Mouse (Mus musculus) bone marrow, adult 2 months (tissue): ENCODE results near the gene Tm6sf2. TPM values are rescaled to one million over a fixed set of nuclear protein-coding genes. Genes with fewer than 3 reads are reported as not detected.

ENCODE experiments used
- H3K27ac ChIP-seq: fragments of 200-500 bp; 2 replicates; pipeline ENCODE4 v1.5.1; 2012; ENCODE audit warnings: low read depth, mild to moderate bottlenecking, control low read depth, inconsistent platforms, low read length; ENCODE audit not compliant: control insufficient read depth, poor library complexity, insufficient read depth
- H3K4me1 ChIP-seq: fragments of 200-500 bp; 2 replicates; pipeline ENCODE4 v1.6.1; 2011; ENCODE audit warnings: low read length; ENCODE audit not compliant: control insufficient read depth, insufficient read depth
- H3K4me3 ChIP-seq: fragments of 200-500 bp; replicated peaks from 2 replicates; pipeline ENCODE3; 2011; ENCODE audit warnings: mild to moderate bottlenecking, low read depth, low read length, control low read depth; ENCODE audit not compliant: control insufficient read depth
- CTCF ChIP-seq: fragments of 200-500 bp; IDR thresholded peaks from 2 replicates; pipeline ENCODE4 v1.5.1; 2011; ENCODE audit warnings: low read length, control low read depth; ENCODE audit not compliant: control insufficient read depth, insufficient read depth
- POLR2A ChIP-seq: fragments of 200-500 bp; IDR thresholded peaks from 2 replicates; pipeline ENCODE4 v1.6.1; 2011; ENCODE audit warnings: low read depth, mild to moderate bottlenecking, control low read depth, low read length, borderline replicate concordance; ENCODE audit not compliant: control insufficient read depth
- WGBS: fragments of 180-500 bp; shearing (Covaris S2); methylation state at CpG from one replicate; pipeline ENCODE4 v1.1.7; 2018; 5-methylcytosine and 5-hydroxymethylcytosine counted together
- polyA plus RNA-seq: library from polyadenylated mRNA; stranded (reverse); fragments of >200 nt; gene quantifications from 2 replicates; pipeline ENCODE4 v1.2.4, GENCODE M21; 2011; ENCODE audit warnings: low replicate concordance; ENCODE audit not compliant: missing spikeins, insufficient read depth, insufficient read length

Tm6sf2 gene
- polyA plus RNA-seq, 1 experiment = 1.6 TPM

- no peak for TF ChIP-seq CTCF
- TF ChIP-seq POLR2A = 0 out of 2 replicates have a peak, but pooled peaks have one; percentile 9
- Histone ChIP-seq H3K27ac (no peak overlapping the region), H3K4me1 (no peaks in the 10 kb centered on the region), H3K4me3 (no peak overlapping the region)
- WGBS = 3% methylated on average over 71 of the region's 71 CpGs
Observed at GRCm38 (mm10) chr8:70084191-70085065, 11.7 kb downstream of the Tm6sf2 start.

DNA sequence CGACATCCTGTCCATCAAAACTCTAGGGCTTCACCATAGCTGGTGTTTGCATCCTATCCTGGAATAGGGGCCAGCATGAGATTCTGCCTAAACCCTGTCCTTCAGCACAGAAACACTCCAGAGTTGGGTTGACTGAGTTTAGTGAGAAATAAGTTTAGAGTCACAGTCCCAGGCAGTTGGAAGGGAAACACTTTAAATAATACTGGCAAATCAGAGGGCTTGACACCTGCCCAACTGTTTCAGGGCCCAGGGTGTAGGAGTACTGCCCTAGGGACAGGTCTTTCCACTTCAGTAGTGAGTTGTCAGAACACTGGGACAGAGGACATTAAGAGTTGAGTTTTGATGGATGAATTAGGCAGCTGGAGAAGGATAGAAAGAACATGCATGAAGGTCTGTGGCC lies 13.4 kb downstream of the Tm6sf2 start:
- Histone ChIP-seq H3K27ac (no peak overlapping the region), H3K4me1 (no peaks in the 10 kb centered on the region), H3K4me3 (no peak overlapping the region)
- 27% methylated on average over 1 of the region's 1 CpGs for WGBS
- TF ChIP-seq CTCF (no peak), POLR2A (no peak)

- 8% methylated on average over 7 of the region's 7 CpGs for WGBS
- TF ChIP-seq POLR2A (no peak), CTCF (no peak)
Observed at GRCm38 (mm10) chr8:70087237-70087636, 14.5 kb downstream of the Tm6sf2 start.

DNA sequence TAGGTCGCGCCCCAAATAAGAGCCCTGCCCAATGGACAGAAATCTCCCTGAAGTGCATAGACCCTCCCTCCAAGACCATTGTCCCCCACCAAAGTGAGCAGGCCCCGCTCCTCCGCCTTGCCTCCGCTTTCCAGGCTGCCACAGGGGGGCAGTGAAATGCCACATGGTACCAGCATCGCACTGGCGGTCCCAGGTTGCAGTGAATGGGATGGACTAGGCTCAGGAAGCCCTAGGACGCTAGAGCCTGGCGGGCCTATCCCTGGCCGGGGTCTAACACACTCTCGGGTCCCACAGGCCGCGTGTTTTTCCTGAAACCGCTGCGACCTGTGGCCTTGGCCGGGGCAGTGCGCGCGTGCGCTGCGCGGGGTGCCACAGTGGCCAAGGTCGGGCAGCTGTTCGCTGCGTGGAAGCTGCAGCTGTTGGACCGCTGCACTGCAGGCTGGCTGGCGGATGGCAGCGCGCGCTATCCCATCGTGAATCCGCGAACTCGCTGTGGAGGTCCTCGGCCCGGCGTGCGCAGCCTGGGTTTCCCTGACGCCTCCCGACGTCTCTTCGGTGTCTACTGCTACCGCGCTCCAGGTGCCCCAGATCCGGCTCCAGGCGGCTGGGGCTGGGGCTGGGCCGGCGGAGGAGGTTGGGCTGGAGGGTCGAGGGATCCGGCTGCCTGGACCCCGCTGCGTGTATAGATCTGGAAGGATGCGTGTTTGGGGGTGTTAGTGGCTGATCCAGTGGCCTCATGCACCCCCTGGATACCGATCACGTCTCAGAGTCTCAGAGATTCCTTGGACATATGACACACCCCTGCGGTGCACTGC lies 15.3 kb downstream of the Tm6sf2 start:
- 7% methylated on average over 56 of the region's 56 CpGs for WGBS
- TF ChIP-seq CTCF (peak; percentile 49), POLR2A (no peak)
- Histone ChIP-seq H3K27ac (no peak overlapping the region), H3K4me1 (no peaks in the 10 kb centered on the region), H3K4me3 (no peak overlapping the region)

More at GRCm38 (mm10) chr8:70087237-70087636, 14.5 kb downstream of the Tm6sf2 start:
- no peak overlapping the region for H3K27ac ChIP-seq
- H3K4me1 ChIP-seq = no peaks in the 10 kb centered on the region
- H3K4me3 ChIP-seq = no peak overlapping the region

GRCm38 (mm10) chr8:70089296-70089960 lies 16.7 kb downstream of the Tm6sf2 start:
- TF ChIP-seq POLR2A (no peak), CTCF (no peak)
- 65% methylated on average over 9 of the region's 9 CpGs for WGBS
- no peak overlapping the region for H3K4me3 ChIP-seq
- H3K4me1 ChIP-seq = no peaks in the 10 kb centered on the region
- H3K27ac ChIP-seq = no peak overlapping the region

GRCm38 (mm10) chr8:70092786-70093185 lies 20.1 kb downstream of the Tm6sf2 start:
- H3K4me3 ChIP-seq = no peak overlapping the region
- 74% methylated on average over 8 of the region's 8 CpGs for WGBS
- no peak overlapping the region for H3K27ac ChIP-seq
- H3K4me1 ChIP-seq = no peaks in the 10 kb centered on the region
- TF ChIP-seq CTCF (no peak), POLR2A (no peak)

- TF ChIP-seq POLR2A (no peak), CTCF (no peak)
- H3K4me3 ChIP-seq = no peak overlapping the region
- WGBS = 59% methylated on average over 8 of the region's 8 CpGs
- no peak overlapping the region for H3K27ac ChIP-seq
- no peaks in the 10 kb centered on the region for H3K4me1 ChIP-seq
Observed at GRCm38 (mm10) chr8:70099276-70099675, 26.6 kb downstream of the Tm6sf2 start.

DNA sequence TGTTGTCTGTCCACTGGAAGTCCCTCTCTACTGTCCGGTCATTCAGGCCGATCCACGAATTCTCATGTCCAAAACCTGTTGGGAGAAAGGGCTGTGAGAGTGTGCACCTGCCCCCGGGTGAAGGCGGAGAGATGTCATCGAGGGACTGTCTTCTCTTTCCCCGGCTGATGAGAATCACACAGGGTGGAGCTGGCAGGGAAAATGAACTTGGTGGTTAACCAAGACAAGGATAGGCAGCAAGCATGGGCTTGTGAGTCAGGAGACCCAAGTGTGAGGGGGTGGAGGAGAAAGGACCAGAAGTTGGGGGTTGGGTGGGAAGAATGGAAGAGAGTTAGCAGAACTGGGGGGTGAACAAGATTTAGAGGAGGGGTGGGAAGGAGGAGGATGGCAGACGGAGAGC lies 27.5 kb downstream of the Tm6sf2 start:
- Histone ChIP-seq H3K4me3 (no peak overlapping the region), H3K27ac (no peak overlapping the region), H3K4me1 (no peaks in the 10 kb centered on the region)
- TF ChIP-seq POLR2A (no peak), CTCF (no peak)
- 76% methylated on average over 8 of the region's 8 CpGs for WGBS
